Mouse (Mus musculus) fat pad, adult 2 months (tissue): ENCODE measurements around the gene Trim63.
"Not testable (repeated sequence)": the region's sequence is repeated elsewhere in the genome, so short reads cannot be mapped to it uniquely, and the experiment has no call there.

ENCODE experiments used
- DNase-seq: peaks from one replicate; pipeline ENCODE4 v3.0.0-alpha.2; 2011; ENCODE audit warnings: low read depth, low spot score; ENCODE audit errors: extremely low read depth

Gene Trim63

GRCm38 (mm10) chr4:134341231-134341630 lies 26.3 kb downstream of the Trim63 start:
- DNase-seq: not testable (repeated sequence)

GRCm38 (mm10) chr4:134342213-134342779 lies 27.4 kb downstream of the Trim63 start:
- no peak for DNase-seq

- peak; percentile 13 for DNase-seq
These were observed 28.4 kb downstream of the Trim63 start, which contains the start of gene Slc30a2 for GRCm38 (mm10) chr4:134343071-134344031. Gene Slc30a2 (plus strand): TSS chr4:134343181.

GRCm38 (mm10) chr4:134344620-134345019 lies 29.7 kb downstream of the Trim63 start:
- no peak for DNase-seq

GRCm38 (mm10) chr4:134345802-134346201 lies 30.9 kb downstream of the Trim63 start:
- no peak for DNase-seq

GRCm38 (mm10) chr4:134348078-134348477 lies 33.2 kb downstream of the Trim63 start:
- DNase-seq: no peak

GRCm38 (mm10) chr4:134348545-134348944 lies 33.6 kb downstream of the Trim63 start:
- no peak for DNase-seq

- DNase-seq: no peak
These were observed 34.9 kb downstream of the Trim63 start for GRCm38 (mm10) chr4:134349829-134350228.

GRCm38 (mm10) chr4:134350641-134351040 lies 35.7 kb downstream of the Trim63 start:
- DNase-seq: no peak

GRCm38 (mm10) chr4:134351329-134352260 lies 36.7 kb downstream of the Trim63 start:
- no peak for DNase-seq

- DNase-seq: no peak
These were observed 37.4 kb downstream of the Trim63 start for GRCm38 (mm10) chr4:134352261-134352707.

GRCm38 (mm10) chr4:134352929-134353328 lies 38.0 kb downstream of the Trim63 start:
- no peak for DNase-seq

- no peak for DNase-seq
These were observed 38.8 kb downstream of the Trim63 start for GRCm38 (mm10) chr4:134353527-134354409.

GRCm38 (mm10) chr4:134355841-134356452 lies 41.0 kb downstream of the Trim63 start:
- no peak for DNase-seq

- no peak for DNase-seq
These were observed 41.9 kb downstream of the Trim63 start for GRCm38 (mm10) chr4:134356591-134357460.

- no peak for DNase-seq
These were observed 42.5 kb downstream of the Trim63 start for GRCm38 (mm10) chr4:134357461-134357771.

- DNase-seq: no peak
These were observed 44.7 kb downstream of the Trim63 start for GRCm38 (mm10) chr4:134359649-134360048.

- DNase-seq: no peak
These were observed 46.3 kb downstream of the Trim63 start for GRCm38 (mm10) chr4:134361215-134361614.

GRCm38 (mm10) chr4:134362124-134362523 lies 47.2 kb downstream of the Trim63 start:
- DNase-seq: no peak
